Mouse (Mus musculus) liver, embryonic 14.5 days (tissue): ENCODE measurements around the gene Dcbld1. TPM values are rescaled to one million over a fixed set of nuclear protein-coding genes. Genes with fewer than 3 reads are reported as not detected.

Experiments
- ATAC-seq: fragments of 200-750 bp; cut with Nextera tagmentation; 2 replicates; pipeline ENCODE4 v1.8.0; 2017; ENCODE audit warnings: moderate number of reproducible peaks, mild to moderate bottlenecking, moderate library complexity; ENCODE audit not compliant: insufficient read depth
- DNase-seq, 3 experiments: peaks; one replicate each; pipeline ENCODE4 v3.0.0-alpha.2; 2012 to 2013; ENCODE audit warnings: low read depth in 3 of 3, low spot score in 3 of 3
- H3K27ac ChIP-seq: fragments of 300-500 bp; sonication (generic); 2 replicates; pipeline ENCODE4 v1.5.1; 2014; ENCODE audit warnings: moderate library complexity, mild to moderate bottlenecking, control low read depth, inconsistent platforms
- H3K27me3 ChIP-seq: fragments of 300-500 bp; sonication (generic); 2 replicates; pipeline ENCODE4 v1.6.1; 2014; ENCODE audit warnings: mild to moderate bottlenecking, low read length, moderate library complexity; ENCODE audit not compliant: control insufficient read depth, insufficient read depth
- H3K36me3 ChIP-seq: fragments of 300-500 bp; sonication (generic); replicated peaks from 2 replicates; pipeline ENCODE4 v1.6.1; 2014; ENCODE audit warnings: low read depth; ENCODE audit not compliant: control insufficient read depth, insufficient read depth
- H3K4me1 ChIP-seq, 2 experiments: fragments of 200-500 bp in 1 of 2; fragments of 300-500 bp in 1 of 2; sonication (generic) in 1 of 2; replicated peaks; 2 replicates each; pipeline ENCODE4 v1.6.1; 2012 to 2014; ENCODE audit warnings: antibody characterized with exemption in 1 of 2, inconsistent platforms in 1 of 2, low read length in 1 of 2; ENCODE audit not compliant: control insufficient read depth in 2 of 2, insufficient read depth in 2 of 2
- H3K4me2 ChIP-seq: fragments of 300-500 bp; sonication (generic); 2 replicates; pipeline ENCODE4 v1.6.1; 2014; ENCODE audit warnings: low read depth, mild to moderate bottlenecking, control low read depth, moderate library complexity
- H3K4me3 ChIP-seq, 2 experiments: fragments of 200-500 bp in 1 of 2; fragments of 300-500 bp in 1 of 2; sonication (generic) in 1 of 2; 2 replicates each; pipeline ENCODE4 v1.5.1; 2012 to 2014; ENCODE audit warnings: low read depth in 2 of 2, low read length in 2 of 2, mild to moderate bottlenecking in 2 of 2, control low read depth in 1 of 2, inconsistent platforms in 1 of 2, moderate library complexity in 1 of 2; ENCODE audit not compliant: insufficient read depth in 1 of 2
- H3K9ac ChIP-seq: fragments of 300-500 bp; sonication (generic); replicated peaks from 2 replicates; pipeline ENCODE4 v1.6.1; 2014; ENCODE audit warnings: mild to moderate bottlenecking, control low read depth, moderate library complexity
- H3K9me3 ChIP-seq: fragments of 300-500 bp; sonication (generic); 2 replicates; pipeline ENCODE4 v1.6.1; 2016; ENCODE audit warnings: low read length, mixed read lengths; ENCODE audit not compliant: control insufficient read depth
- CTCF ChIP-seq: IDR thresholded peaks from 2 replicates; pipeline ENCODE4 v1.5.1; 2016; ENCODE audit warnings: antibody characterized with exemption, low read depth, control low read depth
- EP300 ChIP-seq: IDR thresholded peaks from 2 replicates; pipeline ENCODE4 v1.6.1; 2016; ENCODE audit warnings: antibody characterized with exemption, low read depth
- WGBS: fragments of 180-500 bp; shearing (Covaris S2); extraction: QIAGEN DNeasy Blood & Tissue Kit; methylation state at CpG from one replicate; pipeline ENCODE4 v1.1.7; 2014; ENCODE audit not compliant: insufficient replicate concordance; 5-methylcytosine and 5-hydroxymethylcytosine counted together
- polyA plus RNA-seq, 2 experiments: library from polyadenylated mRNA; depleted of rRNA in 1 of 2; stranded (reverse) in 1 of 2; unstranded in 1 of 2; fragments of >200 nt; fragmentation: Nextera tagmentation in 1 of 2; extraction: Ambion mirVana in 1 of 2; gene quantifications; 2 replicates each; pipeline versions ENCODE4 v1.2.1 to v1.2.3; 2012 to 2014

The Dcbld1 gene
- polyA plus RNA-seq, 2 experiments: 1.9 to 2.9 TPM

DNA sequence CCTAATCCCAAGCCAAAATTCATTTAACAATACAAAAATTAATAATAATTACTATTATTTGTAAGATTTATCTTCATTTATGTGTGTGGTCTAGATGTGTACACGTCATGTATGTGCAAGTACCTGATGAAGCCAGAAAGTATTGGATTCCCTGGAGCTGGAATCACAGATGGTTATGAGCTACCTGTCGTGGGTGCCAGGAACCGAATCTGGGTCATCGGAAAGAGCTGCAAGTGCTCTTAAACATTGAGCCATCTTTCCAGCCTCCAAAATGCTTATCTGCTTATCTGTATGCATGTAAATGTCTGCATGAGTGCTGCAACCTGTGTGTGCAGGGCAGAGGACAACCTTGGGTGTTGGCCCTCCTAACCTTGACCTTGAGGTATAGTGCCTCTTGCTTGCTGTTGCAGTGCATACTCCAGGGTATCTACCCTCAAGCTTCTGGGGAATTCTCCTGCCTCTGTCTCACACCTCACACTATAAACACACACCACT lies 126.9 kb downstream of the Dcbld1 start:
- H3K4me3 ChIP-seq: no peak overlapping the region
- TF ChIP-seq CTCF: no peak
- TF ChIP-seq EP300: no peak
- DNase-seq (no peak), ATAC-seq (no peak)
- no peak overlapping the region for H3K4me2 ChIP-seq
- 83% methylated on average over 4 of the region's 4 CpGs for WGBS
- H3K27me3 ChIP-seq: no peaks in the 10 kb centered on the region
- no peak overlapping the region for H3K9ac ChIP-seq
- no peaks in the 10 kb centered on the region; a peak in 1 of 4 replicates for H3K4me1 ChIP-seq
- H3K27ac ChIP-seq: no peak overlapping the region
- no peaks in the 10 kb centered on the region for H3K9me3 ChIP-seq
- H3K36me3 ChIP-seq: no peaks in the 10 kb centered on the region

DNA sequence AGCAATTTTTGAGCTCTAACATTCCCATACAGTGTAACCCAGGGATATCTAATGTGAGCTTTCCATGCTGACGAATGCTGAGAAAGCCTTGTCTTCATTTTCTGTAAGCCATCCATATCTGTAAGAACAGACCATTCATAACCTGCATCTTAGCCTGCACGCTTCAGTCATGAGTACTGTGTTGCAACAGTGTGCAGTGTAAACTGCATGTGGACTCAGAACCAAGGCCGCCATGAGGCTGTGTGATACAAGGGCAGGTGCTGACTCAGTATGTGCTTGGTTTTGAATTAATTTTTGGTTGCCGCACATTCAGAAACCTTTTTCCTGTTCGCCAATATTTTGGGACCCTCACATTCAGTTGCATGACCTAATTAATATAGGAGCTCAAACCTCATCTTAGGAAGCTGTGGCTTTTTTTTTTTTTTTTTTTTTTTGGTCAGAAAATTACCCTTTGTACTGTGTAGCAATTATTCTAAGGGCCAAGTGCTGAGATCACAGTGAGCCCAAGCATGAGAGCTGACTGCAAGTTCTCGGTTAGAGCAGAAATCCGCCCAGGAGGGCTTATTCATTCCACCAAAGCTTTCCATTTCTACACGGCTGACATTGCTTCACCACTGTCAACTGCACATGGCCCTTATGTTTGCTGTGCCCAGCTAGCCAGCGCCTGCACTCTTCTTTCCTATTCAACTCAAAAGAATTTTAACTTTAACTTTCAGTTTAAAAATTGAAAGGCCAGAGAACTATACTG lies 127.6 kb downstream of the Dcbld1 start:
- no peaks in the 10 kb centered on the region for H3K9me3 ChIP-seq
- H3K4me3 ChIP-seq: no peak overlapping the region
- ATAC-seq: 0 out of 2 replicates have a peak, but pooled peaks have one; percentile 60
- WGBS: 70% methylated on average over 9 of the region's 9 CpGs
- no peaks in the 10 kb centered on the region; a peak in 1 of 4 replicates for H3K4me1 ChIP-seq
- H3K9ac ChIP-seq: no peak overlapping the region
- TF ChIP-seq EP300 (no peak), CTCF (no peak)
- H3K36me3 ChIP-seq: no peaks in the 10 kb centered on the region
- no peak for DNase-seq
- no peak overlapping the region for H3K27ac ChIP-seq
- no peaks in the 10 kb centered on the region for H3K27me3 ChIP-seq
- H3K4me2 ChIP-seq: no peak overlapping the region

DNA sequence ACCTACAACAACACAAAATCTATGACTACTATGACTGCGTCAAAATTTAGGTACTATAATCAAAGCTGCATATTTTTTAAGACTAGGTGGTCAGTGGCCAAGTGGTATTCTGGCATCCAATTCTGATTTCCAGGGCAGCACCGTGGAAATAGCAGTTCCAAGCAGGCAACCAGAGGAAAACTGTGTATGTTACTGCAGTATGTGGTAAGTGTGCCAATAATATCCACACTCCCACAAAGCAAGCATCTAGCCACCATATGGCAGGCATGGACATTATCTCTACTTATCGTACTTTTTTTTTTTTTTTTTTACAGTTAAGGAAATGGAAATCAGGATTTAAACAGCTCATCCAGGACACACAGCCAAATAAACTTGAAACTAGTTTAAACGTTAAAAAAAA lies 135.0 kb downstream of the Dcbld1 start:
- H3K36me3 ChIP-seq: no peaks in the 10 kb centered on the region
- DNase-seq (no peak), ATAC-seq (no peak)
- H3K9me3 ChIP-seq: no peaks in the 10 kb centered on the region
- WGBS: 69% methylated on average over 4 of the region's 4 CpGs
- H3K4me1 ChIP-seq: no peaks in the 10 kb centered on the region
- H3K27ac ChIP-seq: no peak overlapping the region
- no peak overlapping the region for H3K4me2 ChIP-seq
- TF ChIP-seq CTCF: no peak
- TF ChIP-seq EP300: no peak
- no peaks in the 10 kb centered on the region for H3K27me3 ChIP-seq
- no peak overlapping the region for H3K9ac ChIP-seq
- H3K4me3 ChIP-seq: no peak overlapping the region

Other genes with a start within 250 kb of the Dcbld1 start
- 0.03 TPM in 1 of 2 replicates, not detected in the other for gene Vgll2, start 211.1 kb upstream of the Dcbld1 start, polyA plus RNA-seq (2012; rRNA removed)
- not detected in 2 replicates for gene Vgll2, start 211.1 kb upstream of the Dcbld1 start, polyA plus RNA-seq (2014; fragmentation: Nextera tagmentation; extraction: Ambion mirVana)
- gene Ros1, start 38.4 kb upstream of the Dcbld1 start, polyA plus RNA-seq (2012; rRNA removed): 0.02 and 0.03 TPM in 2 replicates
- gene Ros1, start 38.4 kb upstream of the Dcbld1 start, polyA plus RNA-seq (2014; fragmentation: Nextera tagmentation; extraction: Ambion mirVana): 0.03 and 0.05 TPM in 2 replicates
- not detected in 2 replicates for gene Gm26741, start 125.1 kb downstream of the Dcbld1 start, polyA plus RNA-seq (2012; rRNA removed)
- gene Gm26741, start 125.1 kb downstream of the Dcbld1 start, polyA plus RNA-seq (2014; fragmentation: Nextera tagmentation; extraction: Ambion mirVana): not detected in 2 replicates
- 1.8 and 3.0 TPM in 2 replicates for gene Gopc, start 148.5 kb downstream of the Dcbld1 start, polyA plus RNA-seq (2012; rRNA removed)
- 2.8 and 4.0 TPM in 2 replicates for gene Gopc, start 148.5 kb downstream of the Dcbld1 start, polyA plus RNA-seq (2014; fragmentation: Nextera tagmentation; extraction: Ambion mirVana)
- 0.01 TPM in 1 of 2 replicates, not detected in the other for gene Nepn, start 155.4 kb downstream of the Dcbld1 start, polyA plus RNA-seq (2012; rRNA removed)
- 0.10 TPM in 1 of 2 replicates, not detected in the other for gene Nepn, start 155.4 kb downstream of the Dcbld1 start, polyA plus RNA-seq (2014; fragmentation: Nextera tagmentation; extraction: Ambion mirVana)
- 7.1 and 8.4 TPM in 2 replicates for gene Nus1, start 183.9 kb downstream of the Dcbld1 start, polyA plus RNA-seq (2012; rRNA removed)
- 4.9 and 5.1 TPM in 2 replicates for gene Nus1, start 183.9 kb downstream of the Dcbld1 start, polyA plus RNA-seq (2014; fragmentation: Nextera tagmentation; extraction: Ambion mirVana)